Mouse (Mus musculus) neural tube, embryonic 11.5 days (tissue): ENCODE data around the gene Fdps. TPM values are rescaled to one million over a fixed set of nuclear protein-coding genes. Genes with fewer than 3 reads are reported as not detected.
A peak's percentile ranks its signal among the peaks of the same experiment; 100 is the strongest.

Source experiments
- ATAC-seq: fragments of 200-750 bp; cut with Nextera tagmentation; 2 replicates; pipeline ENCODE4 v1.8.0; 2017; ENCODE audit warnings: moderate number of reproducible peaks, mild to moderate bottlenecking, moderate TSS enrichment, moderate library complexity; ENCODE audit not compliant: insufficient read depth, low FRiP score, low TSS enrichment
- DNase-seq: peaks from one replicate; pipeline ENCODE4 v3.0.0-alpha.2; 2015; ENCODE audit warnings: low spot score
- H3K27ac ChIP-seq: fragments of 300-500 bp; sonication (generic); 2 replicates; pipeline ENCODE4 v1.5.1; 2014; ENCODE audit warnings: low read depth, mild to moderate bottlenecking, low read length
- H3K27me3 ChIP-seq: fragments of 300-500 bp; sonication (generic); 2 replicates; pipeline ENCODE4 v1.6.1; 2014; ENCODE audit warnings: mild to moderate bottlenecking, low read length, mixed read lengths; ENCODE audit not compliant: control insufficient read depth, insufficient read depth
- H3K36me3 ChIP-seq: fragments of 300-500 bp; sonication (generic); 2 replicates; pipeline ENCODE4 v1.6.1; 2014; ENCODE audit warnings: mild to moderate bottlenecking, low read length, moderate library complexity, mixed read lengths; ENCODE audit not compliant: control insufficient read depth, insufficient read depth
- H3K4me1 ChIP-seq: fragments of 300-500 bp; sonication (generic); 2 replicates; pipeline ENCODE4 v1.6.1; 2014; ENCODE audit warnings: low read length, mixed read lengths; ENCODE audit not compliant: control insufficient read depth, insufficient read depth
- H3K4me2 ChIP-seq: fragments of 300-500 bp; sonication (generic); 2 replicates; pipeline ENCODE4 v1.6.1; 2014; ENCODE audit warnings: low read depth, mild to moderate bottlenecking, moderate library complexity
- H3K4me3 ChIP-seq: fragments of 300-500 bp; sonication (generic); 2 replicates; pipeline ENCODE4 v1.5.1; 2014; ENCODE audit warnings: low read depth, low read length
- H3K9ac ChIP-seq: fragments of 300-500 bp; sonication (generic); 2 replicates; pipeline ENCODE4 v1.6.1; 2014; ENCODE audit warnings: mild to moderate bottlenecking, low read length
- H3K9me3 ChIP-seq: fragments of 300-500 bp; sonication (generic); 2 replicates; pipeline ENCODE4 v1.6.1; 2016; ENCODE audit warnings: low read length; ENCODE audit not compliant: control insufficient read depth
- WGBS: fragments of 180-500 bp; shearing (Covaris S2); extraction: QIAGEN DNeasy Blood & Tissue Kit; methylation state at CpG from one replicate; pipeline ENCODE4 v1.1.7; 2014; 5-methylcytosine and 5-hydroxymethylcytosine counted together
- polyA plus RNA-seq: library from polyadenylated mRNA; unstranded; fragments of >200 nt; fragmentation: Nextera tagmentation; extraction: Ambion mirVana; gene quantifications from 2 replicates; pipeline ENCODE4 v1.2.1, GENCODE M21; 2014

The Fdps gene
- polyA plus RNA-seq, 1 experiment from 2014 or later = 384 TPM

GRCm38 (mm10) chr3:89113058-89113457 lies 11.3 kb upstream of the Fdps start:
- Histone ChIP-seq H3K27ac (no peak overlapping the region), H3K27me3 (no peaks in the 10 kb centered on the region), H3K4me3 (no peak overlapping the region), H3K36me3 (no peaks in the 10 kb centered on the region), H3K9ac (no peak overlapping the region), H3K4me1 (no peaks in the 10 kb centered on the region), H3K4me2 (no peak overlapping the region), H3K9me3 (no peaks in the 10 kb centered on the region)
- WGBS = 86% methylated on average over 4 of the region's 4 CpGs
- no peak for DNase-seq
- ATAC-seq = no peak

- no peaks in the 10 kb centered on the region for H3K27me3 ChIP-seq
- no peaks in the 10 kb centered on the region for H3K4me1 ChIP-seq
- no peaks in the 10 kb centered on the region for H3K36me3 ChIP-seq
- no peak overlapping the region for H3K9ac ChIP-seq
- H3K27ac ChIP-seq = no peak overlapping the region
- H3K4me3 ChIP-seq = no peak overlapping the region
- no peaks in the 10 kb centered on the region for H3K9me3 ChIP-seq
- 63% methylated on average over 1 of the region's 1 CpGs for WGBS
- DNase-seq (no peak), ATAC-seq (no peak)
- no peak overlapping the region for H3K4me2 ChIP-seq
Observed at GRCm38 (mm10) chr3:89108146-89108545, 6.4 kb upstream of the Fdps start.

- no peak overlapping the region for H3K27ac ChIP-seq
- H3K4me1 ChIP-seq = no peaks in the 10 kb centered on the region
- no peaks in the 10 kb centered on the region for H3K27me3 ChIP-seq
- H3K4me3 ChIP-seq = no peak overlapping the region
- no peak overlapping the region for H3K9ac ChIP-seq
- WGBS = 74% methylated on average over 3 of the region's 3 CpGs
- H3K9me3 ChIP-seq = no peaks in the 10 kb centered on the region
- ATAC-seq (no peak), DNase-seq (no peak)
- no peak overlapping the region for H3K4me2 ChIP-seq
- no peaks in the 10 kb centered on the region for H3K36me3 ChIP-seq
Observed at GRCm38 (mm10) chr3:89107545-89107944, 5.8 kb upstream of the Fdps start.

- H3K4me2 ChIP-seq = no peak overlapping the region
- ATAC-seq (no peak), DNase-seq (no peak)
- H3K9ac ChIP-seq = no peak overlapping the region
- H3K4me1 ChIP-seq = no peaks in the 10 kb centered on the region
- H3K9me3 ChIP-seq = no peaks in the 10 kb centered on the region
- H3K27ac ChIP-seq = no peak overlapping the region
- H3K36me3 ChIP-seq = no peaks in the 10 kb centered on the region
- no peak overlapping the region for H3K4me3 ChIP-seq
- H3K27me3 ChIP-seq = no peaks in the 10 kb centered on the region
Observed at GRCm38 (mm10) chr3:89106881-89107280, 5.1 kb upstream of the Fdps start.

GRCm38 (mm10) chr3:89103291-89103595 lies 1.5 kb upstream of the Fdps start:
- no peaks in the 10 kb centered on the region for H3K27me3 ChIP-seq
- no peak overlapping the region for H3K9ac ChIP-seq
- no peak overlapping the region for H3K4me3 ChIP-seq
- 79% methylated on average over 4 of the region's 4 CpGs for WGBS
- no peak overlapping the region for H3K27ac ChIP-seq
- H3K4me1 ChIP-seq = peaks cover 13% of the 10 kb centered on the region
- no peak overlapping the region for H3K4me2 ChIP-seq
- H3K9me3 ChIP-seq = no peaks in the 10 kb centered on the region
- peaks cover 5% of the 10 kb centered on the region for H3K36me3 ChIP-seq
- ATAC-seq = no peak
- DNase-seq = no peak

- Histone ChIP-seq H3K9me3 (no peaks in the 10 kb centered on the region), H3K9ac (no peak overlapping the region), H3K27ac (no peak overlapping the region), H3K36me3 (peaks cover 7% of the 10 kb centered on the region), H3K4me2 (peak overlapping the region; percentile 39; the same call in 1 of the 2 replicates), H3K4me3 (no peak overlapping the region; the same call in 1 of the 2 replicates), H3K27me3 (no peaks in the 10 kb centered on the region), H3K4me1 (peaks cover 15% of the 10 kb centered on the region)
- DNase-seq (no peak), ATAC-seq (no peak)
- 65% methylated on average over 12 of the region's 12 CpGs for WGBS
Observed at GRCm38 (mm10) chr3:89102495-89103290, 934 bp upstream of the Fdps start.

- Histone ChIP-seq H3K27ac (0 out of 2 replicates have a peak overlapping the region, but pooled peaks have one; percentile 46), H3K36me3 (peaks cover 9% of the 10 kb centered on the region), H3K4me2 (peak overlapping the region; percentile 87), H3K4me1 (peaks cover 15% of the 10 kb centered on the region), H3K9ac (peak overlapping the region; percentile 67), H3K4me3 (peak overlapping the region; percentile 81), H3K9me3 (no peaks in the 10 kb centered on the region), H3K27me3 (no peaks in the 10 kb centered on the region)
- ATAC-seq = peak; percentile 40
- DNase-seq = no peak
- 0% methylated on average over 19 of the region's 19 CpGs for whole genome bisulfite sequencing
Observed at GRCm38 (mm10) chr3:89101459-89101811, 324 bp downstream of the Fdps start.

GRCm38 (mm10) chr3:89100811-89101210 lies 948 bp downstream of the Fdps start, which contains the start of gene Gm43738:
Gene Gm43738 (minus strand): TSS chr3:89101099.
- Histone ChIP-seq H3K4me2 (peak within 1 kb of the TSS; percentile 87), H3K4me1 (peaks cover 15% of the 10 kb centered on the region), H3K4me3 (peak within 1 kb of the TSS; percentile 81), H3K27me3 (no peaks in the 10 kb centered on the region), H3K36me3 (peaks cover 9% of the 10 kb centered on the region), H3K9me3 (no peaks in the 10 kb centered on the region), H3K27ac (0 out of 2 replicates have a peak within 1 kb of the TSS, but pooled peaks have one; percentile 46), H3K9ac (peak within 1 kb of the TSS; percentile 67)
- ATAC-seq = no peak
- DNase-seq = no peak
- 48% methylated on average over 7 of the region's 7 CpGs for WGBS

GRCm38 (mm10) chr3:89094021-89094420 lies 7.7 kb downstream of the Fdps start:
- ATAC-seq (no peak), DNase-seq (no peak)
- Histone ChIP-seq H3K9ac (no peak overlapping the region), H3K27ac (no peak overlapping the region), H3K4me1 (peaks cover 22% of the 10 kb centered on the region), H3K4me2 (no peak overlapping the region), H3K4me3 (no peak overlapping the region), H3K27me3 (peaks cover 11% of the 10 kb centered on the region), H3K9me3 (no peaks in the 10 kb centered on the region), H3K36me3 (peaks cover 13% of the 10 kb centered on the region)
- 89% methylated on average over 10 of the region's 10 CpGs for WGBS
